Mouse (Mus musculus): Measurements from ENCODE around the gene Vars.

The Vars gene

DNA sequence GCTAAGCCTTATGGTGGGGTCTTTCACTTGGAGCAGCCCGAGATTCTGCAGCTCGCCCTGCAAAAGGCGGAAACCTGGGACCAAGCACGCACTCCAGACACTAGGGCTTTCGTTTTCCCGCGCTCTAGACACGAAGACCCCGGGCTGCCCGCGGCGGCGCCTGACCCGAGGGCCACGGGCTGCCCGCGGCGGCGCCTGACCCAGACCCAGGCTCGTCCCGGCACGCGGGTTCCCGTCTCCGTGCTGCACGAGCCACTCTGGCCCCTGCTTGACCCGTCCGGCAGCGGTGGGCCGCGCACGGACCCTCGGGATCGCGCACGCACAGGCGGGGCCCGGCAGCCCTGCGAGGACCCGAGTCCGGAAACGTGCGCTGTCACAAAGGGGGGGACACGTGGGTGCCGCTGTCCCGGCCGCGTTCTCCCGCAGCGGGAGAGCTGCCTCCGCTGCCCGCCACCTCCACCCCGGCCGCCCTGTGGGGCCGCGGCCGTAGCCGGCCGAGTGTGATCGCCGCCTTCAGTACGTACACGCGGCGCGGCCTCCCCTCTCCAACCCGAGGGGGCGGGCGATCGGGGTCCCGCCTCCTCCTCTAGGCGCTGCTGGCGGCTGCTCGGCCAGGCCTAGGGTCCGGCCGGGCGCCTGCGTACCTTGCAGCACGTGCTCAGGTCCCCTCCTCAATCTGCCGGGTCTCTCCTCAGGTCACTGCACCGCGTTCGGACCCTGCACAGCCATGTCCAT lies at the start of gene Vars:
Gene Vars, plus strand, starts transcription at position 271 of the 735 bp plus-strand sequence.
- under 1% methylated on average over 83 of the region's 83 CpGs for WGBS

GRCm38 (mm10) chr17:34951636-34952377 lies 49.0 kb upstream of the Vars start:
- WGBS, result 1% methylated on average over 29 of the region's 29 CpGs

DNA sequence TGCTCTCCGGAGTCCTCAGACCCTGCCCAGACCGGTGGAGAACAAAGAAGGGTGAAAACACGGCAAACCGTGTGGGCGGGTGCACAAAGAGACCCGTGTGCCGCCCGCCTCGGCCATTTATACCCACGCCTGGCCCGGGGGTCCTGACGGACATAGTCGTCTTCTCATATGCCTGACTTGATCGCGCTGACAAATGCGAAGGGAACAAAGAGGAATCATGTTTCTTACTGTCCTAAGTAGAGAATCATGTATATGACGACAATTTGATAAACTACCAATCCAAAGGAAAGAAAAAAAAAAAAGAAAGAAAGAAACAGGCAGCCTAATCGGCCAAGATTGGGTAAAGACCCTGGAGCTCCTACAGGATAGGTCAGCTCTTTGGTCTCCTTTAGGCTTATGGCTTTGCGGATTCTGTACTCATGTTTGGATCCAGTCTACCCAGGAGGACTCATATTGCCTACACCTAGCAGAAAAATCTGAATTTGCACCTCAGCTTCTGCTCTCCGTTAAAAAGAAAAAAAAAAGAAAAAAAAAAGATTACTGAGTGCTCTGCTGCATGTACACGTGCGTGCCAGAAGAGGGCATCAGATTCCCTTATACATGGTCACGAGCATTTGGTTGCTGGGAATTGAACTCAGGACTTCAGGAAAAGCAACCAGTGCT lies 48.3 kb upstream of the Vars start:
- 1% methylated on average over 23 of the region's 23 CpGs for WGBS

GRCm38 (mm10) chr17:34953258-34953657 lies 47.5 kb upstream of the Vars start:
- 76% methylated on average over 3 of the region's 3 CpGs for WGBS

GRCm38 (mm10) chr17:34953904-34954303 lies 46.9 kb upstream of the Vars start:
- WGBS, result 91% methylated on average over 4 of the region's 4 CpGs

GRCm38 (mm10) chr17:34954831-34955230 lies 46.0 kb upstream of the Vars start:
- 85% methylated on average over 4 of the region's 4 CpGs for WGBS

- WGBS, result 85% methylated on average over 3 of the region's 3 CpGs
Observed at GRCm38 (mm10) chr17:34955884-34956283, 44.9 kb upstream of the Vars start.

DNA sequence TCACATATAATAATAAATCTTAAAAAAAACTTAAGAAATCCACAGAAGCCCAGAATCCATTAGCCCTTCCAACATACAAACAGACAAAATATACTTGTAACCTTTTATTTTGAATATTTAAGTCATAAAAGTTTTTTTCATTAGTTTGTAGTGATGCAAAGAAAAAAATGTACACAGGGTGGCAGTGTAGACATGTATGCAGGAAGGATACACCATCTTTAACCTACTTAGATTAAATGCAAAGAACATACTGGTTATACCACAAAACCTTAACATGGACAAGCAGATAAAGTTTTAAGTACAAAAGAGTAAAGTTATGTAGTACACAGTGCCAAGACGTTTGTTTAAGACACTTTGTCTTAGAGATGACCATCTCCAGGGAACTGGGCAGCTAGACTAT lies 44.4 kb upstream of the Vars start:
- 45% methylated on average over 1 of the region's 1 CpGs for WGBS

DNA sequence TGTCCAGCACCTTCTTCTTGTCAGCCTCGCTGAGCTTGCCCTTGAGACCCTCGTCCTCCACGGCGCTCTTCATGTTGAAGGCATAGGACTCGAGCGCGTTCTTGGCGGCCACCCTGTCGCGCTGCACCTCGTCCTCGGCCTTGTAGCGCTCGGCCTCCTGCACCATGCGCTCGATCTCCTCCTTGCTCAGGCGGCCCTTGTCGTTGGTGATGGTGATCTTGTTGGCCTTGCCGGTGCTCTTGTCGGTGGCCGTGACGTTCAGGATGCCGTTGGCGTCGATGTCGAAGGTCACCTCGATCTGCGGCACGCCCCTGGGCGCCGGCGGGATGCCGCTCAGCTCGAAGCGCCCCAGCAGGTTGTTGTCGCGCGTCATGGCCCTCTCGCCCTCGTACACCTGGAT lies 43.5 kb upstream of the Vars start:
- WGBS, result 12% methylated on average over 39 of the region's 40 CpGs

DNA sequence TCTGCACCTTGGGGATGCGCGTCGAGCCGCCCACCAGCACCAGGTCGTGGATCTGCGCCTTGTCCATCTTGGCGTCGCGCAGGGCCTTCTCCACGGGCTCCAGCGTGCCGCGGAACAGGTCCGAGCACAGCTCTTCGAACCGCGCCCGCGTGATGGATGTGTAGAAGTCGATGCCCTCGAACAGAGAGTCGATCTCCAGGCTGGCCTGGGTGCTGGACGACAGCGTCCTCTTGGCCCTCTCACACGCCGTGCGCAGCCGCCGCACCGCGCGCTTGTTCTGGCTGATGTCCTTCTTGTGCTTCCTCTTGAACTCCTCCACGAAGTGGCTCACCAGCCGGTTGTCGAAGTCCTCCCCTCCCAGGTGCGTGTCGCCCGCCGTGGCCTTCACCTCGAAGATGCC lies 42.8 kb upstream of the Vars start:
- WGBS, result 26% methylated on average over 31 of the region's 40 CpGs

GRCm38 (mm10) chr17:34958734-34959129 lies 42.1 kb upstream of the Vars start:
- 0% methylated on average over 30 of the region's 47 CpGs for WGBS

GRCm38 (mm10) chr17:34959130-34959778 lies 41.5 kb upstream of the Vars start, which contains the start of gene Hspa1b:
Gene Hspa1b, minus strand, starts transcription at chr17:34959238.
- WGBS, result 0% methylated on average over 30 of the region's 32 CpGs

GRCm38 (mm10) chr17:34959881-34960515 lies 40.8 kb upstream of the Vars start:
- 23% methylated on average over 12 of the region's 12 CpGs for WGBS

DNA sequence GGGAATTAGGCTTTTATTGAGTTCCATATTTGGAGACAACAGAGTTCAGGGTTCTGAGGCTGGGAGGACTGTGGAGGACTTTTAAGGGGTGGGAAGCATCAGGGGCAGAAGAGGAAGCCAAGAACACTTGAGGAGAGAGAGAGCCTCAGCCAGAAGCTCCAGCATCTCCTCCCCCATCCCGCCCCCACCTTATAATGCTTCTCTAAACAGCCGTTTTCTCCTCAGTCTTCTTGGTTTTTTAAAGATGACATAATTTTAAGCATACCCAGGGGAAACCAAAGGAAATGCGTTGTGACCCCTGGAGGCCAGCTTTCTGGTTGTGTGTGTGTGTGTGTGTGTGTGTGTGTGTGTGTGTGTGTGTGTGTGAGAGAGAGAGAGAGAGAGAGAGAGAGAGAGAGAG lies 38.7 kb upstream of the Vars start:
- WGBS, result 34% methylated on average over 3 of the region's 3 CpGs

DNA sequence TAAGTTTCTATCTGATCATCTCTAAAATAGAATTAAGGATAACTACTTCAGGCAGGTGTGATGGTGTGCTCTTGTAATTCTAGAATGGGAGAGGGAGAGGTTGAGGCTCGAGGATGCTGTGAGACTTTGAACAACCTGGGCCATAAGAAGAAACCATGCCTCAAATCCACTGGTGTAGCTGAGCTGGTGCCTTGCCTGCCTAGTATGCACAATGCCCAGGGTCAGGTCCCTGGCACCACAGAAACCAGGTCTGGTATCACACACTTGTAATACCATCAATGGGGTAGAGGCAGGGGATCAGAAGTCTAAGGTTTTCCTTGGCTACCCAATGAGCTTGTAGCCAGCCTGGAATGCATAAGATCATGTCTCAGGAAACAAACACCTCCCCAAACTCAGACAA lies 37.9 kb upstream of the Vars start:
- WGBS, result 88% methylated on average over 1 of the region's 1 CpGs

- 38% methylated on average over 1 of the region's 1 CpGs for WGBS
Observed at GRCm38 (mm10) chr17:34964640-34965049, 36.1 kb upstream of the Vars start.

DNA sequence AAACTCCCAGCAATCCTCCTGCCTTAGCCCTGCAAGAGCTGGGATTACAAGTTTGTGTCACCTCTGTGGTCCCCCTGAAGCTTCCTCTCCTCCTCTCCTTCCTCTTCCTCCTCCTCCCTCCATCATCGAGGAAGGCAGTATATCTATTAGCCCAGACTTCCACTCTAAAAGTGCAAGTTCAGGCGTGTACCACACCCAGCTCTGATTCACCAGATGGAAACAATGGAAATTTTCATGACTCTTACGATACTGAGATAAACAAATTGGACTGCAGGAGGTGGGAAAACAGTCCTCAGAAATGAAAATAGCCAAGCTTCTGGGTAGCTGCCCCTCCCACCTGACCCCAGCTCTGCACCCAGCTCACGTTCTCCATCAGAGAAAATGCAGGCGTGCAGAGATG lies 35.2 kb upstream of the Vars start:
- WGBS, result 71% methylated on average over 5 of the region's 5 CpGs

DNA sequence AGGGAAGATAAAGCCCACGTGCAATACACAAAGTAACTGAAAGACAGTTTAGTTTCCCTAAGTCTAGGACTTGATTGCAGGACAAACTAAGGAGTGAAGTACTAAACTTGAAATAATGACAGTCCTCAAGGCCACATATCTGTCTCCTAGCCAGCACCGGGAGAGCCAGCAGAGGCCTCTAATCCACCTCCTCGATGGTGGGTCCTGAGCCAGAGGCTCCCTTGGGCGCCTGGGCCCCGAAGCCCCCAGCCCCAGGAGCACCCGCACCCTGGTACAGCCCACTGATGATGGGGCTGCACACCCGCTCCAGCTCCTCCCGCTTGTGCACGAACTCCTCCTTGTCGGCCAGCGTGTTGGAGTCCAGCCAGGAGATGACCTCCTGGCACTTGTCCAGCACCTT lies 31.0 kb upstream of the Vars start, which contains the start of gene Gm20481:
Gene Gm20481, plus strand, starts transcription at position 91 of the 400 bp plus-strand sequence.
- WGBS, result 67% methylated on average over 8 of the region's 11 CpGs

GRCm38 (mm10) chr17:34970850-34971249 lies 29.9 kb upstream of the Vars start:
- WGBS, result 29% methylated on average over 24 of the region's 37 CpGs

DNA sequence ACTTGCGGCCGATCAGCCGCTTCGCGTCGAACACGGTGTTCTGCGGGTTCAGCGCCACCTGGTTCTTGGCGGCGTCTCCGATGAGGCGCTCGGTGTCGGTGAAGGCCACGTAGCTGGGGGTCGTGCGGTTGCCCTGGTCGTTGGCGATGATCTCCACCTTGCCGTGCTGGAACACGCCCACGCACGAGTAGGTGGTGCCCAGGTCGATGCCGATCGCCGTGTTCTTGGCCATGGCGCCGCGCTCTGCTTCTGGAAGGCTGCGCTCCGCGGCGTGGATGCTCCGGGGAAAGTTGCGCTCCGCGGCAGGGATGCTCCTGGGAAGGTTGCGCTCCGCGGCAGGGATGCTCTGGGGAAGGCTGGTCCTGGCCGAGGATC lies 29.1 kb upstream of the Vars start:
- under 1% methylated on average over 28 of the region's 43 CpGs for WGBS

DNA sequence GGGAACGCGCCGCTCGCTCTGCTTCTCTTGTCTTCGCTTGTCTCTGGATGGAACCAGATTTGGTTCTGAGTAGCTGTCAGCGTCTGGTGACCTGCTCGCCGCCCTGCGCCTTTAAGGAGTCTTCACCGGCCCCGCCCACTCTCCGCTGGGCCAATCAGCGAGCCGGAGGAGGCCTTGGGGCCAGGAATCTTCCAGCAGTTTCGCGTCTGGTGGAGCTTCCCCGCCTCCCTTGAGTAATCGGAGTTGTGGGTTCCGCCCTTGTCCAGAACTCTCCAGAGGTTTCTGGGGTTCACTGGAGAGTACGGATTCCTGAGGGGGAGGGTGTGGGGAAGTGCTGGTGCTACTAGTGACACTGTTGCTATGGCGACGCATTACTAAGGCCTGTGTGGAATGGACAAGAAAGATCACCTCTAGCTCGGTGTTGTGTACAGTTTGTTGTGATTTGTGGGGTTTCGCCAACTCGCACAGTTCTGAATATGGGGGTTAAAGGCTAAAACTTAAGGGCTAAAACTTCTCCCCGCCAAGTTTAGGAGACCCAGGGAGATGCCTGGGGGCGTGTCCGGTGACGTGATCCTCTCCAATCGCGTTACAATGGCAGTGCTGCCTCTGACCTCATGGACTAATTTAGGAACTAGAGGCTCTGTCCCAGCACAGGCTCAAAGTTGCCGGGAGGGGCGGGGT lies 28.6 kb upstream of the Vars start, which contains the start of the genes Hspa1a and Hspa1l:
Gene Hspa1a, minus strand, starts transcription at position 88 of the 681 bp plus-strand sequence.
Gene Hspa1l, plus strand, starts transcription at position 635 of the 681 bp plus-strand sequence.
- 0% methylated on average over 33 of the region's 33 CpGs for WGBS
